Mouse (Mus musculus): Measurements from ENCODE around the gene Rfc4.

DNA sequence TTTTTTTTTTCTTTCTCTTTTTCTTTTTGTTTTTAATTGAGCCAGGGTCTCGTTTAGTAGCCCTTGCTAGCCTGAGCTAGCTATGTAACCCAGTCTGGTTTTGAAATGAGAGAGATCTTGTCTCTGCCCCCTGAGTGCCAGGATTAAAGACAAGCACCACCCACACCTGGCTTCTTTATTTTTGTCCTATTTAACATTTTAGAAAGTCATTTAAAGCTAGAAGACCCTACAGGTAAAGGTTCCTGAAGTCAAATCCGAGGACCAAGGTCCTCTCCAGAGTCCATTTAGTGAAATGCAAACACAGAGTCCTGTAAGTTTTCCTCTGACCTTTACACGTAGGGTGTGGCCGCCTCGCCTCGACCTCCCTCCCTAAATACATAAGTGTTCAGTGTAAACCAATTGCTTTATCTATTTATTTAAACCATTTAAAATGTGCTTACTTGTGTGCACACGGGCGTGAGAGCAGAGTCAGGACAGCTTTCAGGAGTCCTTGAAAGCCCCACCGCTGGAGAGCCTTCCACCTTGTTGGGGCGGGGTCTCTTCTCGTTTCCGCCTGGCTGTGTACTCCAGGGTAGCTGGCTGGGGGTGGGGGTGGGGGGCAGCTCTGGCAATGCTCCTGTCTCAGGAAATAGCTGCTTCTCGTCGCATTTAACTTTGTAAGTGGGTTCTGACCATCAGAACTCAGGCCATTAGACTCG lies 25.0 kb downstream of the Rfc4 start:
- TF ChIP-seq POLR2A (IDR thresholded peaks at IDR 0.05; ENCODE audit: control insufficient read depth, low read depth, low read length) (no peak), CTCF (IDR thresholded peaks at IDR 0.05; ENCODE audit: control insufficient read depth, insufficient read depth, insufficient replicate concordance, low read depth, low read length) (no peak)
